In the genomic region with DNA sequence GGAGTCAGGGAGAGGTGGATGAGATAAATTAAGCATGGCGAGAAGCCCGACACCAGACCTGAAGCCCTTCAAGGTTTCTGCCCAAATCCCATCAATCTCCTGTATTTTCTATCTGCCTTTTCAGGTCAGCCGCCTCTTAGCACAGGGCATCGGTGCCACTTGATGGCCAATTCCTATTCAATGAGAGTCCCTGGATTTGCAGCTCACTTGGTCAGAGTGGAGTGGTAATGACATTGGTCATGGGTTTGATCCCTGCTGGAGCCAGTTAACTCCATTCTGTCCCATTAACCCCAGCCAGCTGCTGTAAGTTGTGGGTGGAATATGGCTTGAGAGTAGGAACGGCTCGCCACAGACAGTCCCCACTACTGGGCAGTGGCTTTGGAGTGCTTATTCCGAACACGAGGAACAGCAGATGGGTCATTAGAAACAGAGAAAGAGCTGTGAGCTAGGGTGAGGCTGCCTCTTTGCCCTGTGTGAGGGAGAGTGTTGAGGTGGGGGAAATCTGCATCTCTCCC, we compare ENCODE assay signal across 26 mouse cellular contexts.
DNase-seq lines count a peak whose midpoint lies in the region; TF ChIP-seq lines count a peak whose summit lies in the region.
"Had no signal": no experiment of that assay in that cellular context is flagged by ENCODE, and none has a peak within 500 bp of the region (broad histone marks: within the 10 kb centered on the region; RNA-seq: fewer than 3 reads in every experiment).

No protein-coding gene starts in this region.

- TF ChIP-seq POLR2A in brain, embryonic 14.5 days (IDR thresholded peaks at IDR 0.05; ENCODE audit: borderline replicate concordance, extremely low read depth, insufficient read depth, insufficient read length, poor library complexity, severe bottlenecking): no peak

- H3K9me3 ChIP-seq in embryonic facial prominence, embryonic 10.5 days: no peaks in the 10 kb centered on the region
- H3K9me3 ChIP-seq in limb, embryonic 10.5 days (replicated peaks): no peaks in the 10 kb centered on the region
- H3K9me3 ChIP-seq: embryonic facial prominence, embryonic 15.5 days; heart, embryonic 12.5 days; limb, embryonic 12.5 days; lung, embryonic 15.5 days had no signal

- H3K27ac ChIP-seq in left cerebral cortex, adult 2 months: no peak overlapping the region
- no peak overlapping the region; the same call in 1 of the 2 replicates for H3K27ac ChIP-seq in embryonic facial prominence, embryonic 10.5 days (replicated peaks)
- H3K27ac ChIP-seq in limb, embryonic 10.5 days: peak overlapping the region; percentile 1; the same call in 1 of the 2 replicates
- H3K27ac ChIP-seq: embryonic facial prominence, embryonic 15.5 days; heart, adult 2 months; limb, embryonic 12.5 days; lung, embryonic 15.5 days had no signal

- no peak overlapping the region for H3K4me3 ChIP-seq in left cerebral cortex, adult 2 months
- H3K4me3 ChIP-seq in embryonic facial prominence, embryonic 10.5 days: no peak overlapping the region
- H3K4me3 ChIP-seq in limb, embryonic 10.5 days: no peak overlapping the region
- H3K4me3 ChIP-seq: embryonic facial prominence, embryonic 15.5 days; heart, adult 2 months; heart, embryonic 12.5 days; limb, embryonic 12.5 days; lung, embryonic 15.5 days had no signal

- H3K36me3 ChIP-seq in embryonic facial prominence, embryonic 10.5 days (replicated peaks): no peaks in the 10 kb centered on the region
- H3K36me3 ChIP-seq in limb, embryonic 10.5 days: no peaks in the 10 kb centered on the region
- H3K36me3 ChIP-seq: embryonic facial prominence, embryonic 15.5 days; heart, embryonic 12.5 days; limb, embryonic 12.5 days; lung, embryonic 15.5 days had no signal

- intact Hi-C loops in left cerebral cortex, postnatal 4 days (cut with DNase I): no loop called here
- intact Hi-C loops in left cerebral cortex, adult 2 months (cut with DNase I): no loop called here

- TF ChIP-seq CTCF in left cerebral cortex, adult 2 months (IDR thresholded peaks at IDR 0.05): no peak
- no peak for TF ChIP-seq CTCF in brain, embryonic 14.5 days (IDR thresholded peaks at IDR 0.05; ENCODE audit: borderline replicate concordance, extremely low read depth, insufficient read depth, insufficient read length)

- WGBS in embryonic facial prominence, embryonic 10.5 days: 77% methylated on average over 8 of the region's 8 CpGs
- 88% methylated on average over 8 of the region's 8 CpGs for WGBS in limb, embryonic 10.5 days

- H3K27me3 ChIP-seq in embryonic facial prominence, embryonic 10.5 days (replicated peaks; ENCODE audit: low read depth, poor library complexity, severe bottlenecking): no peaks in the 10 kb centered on the region
- H3K27me3 ChIP-seq in limb, embryonic 10.5 days (ENCODE audit: low read depth, poor library complexity, severe bottlenecking): no peaks in the 10 kb centered on the region
- H3K27me3 ChIP-seq: embryonic facial prominence, embryonic 15.5 days; heart, embryonic 12.5 days; limb, embryonic 12.5 days; lung, embryonic 15.5 days had no signal

- peaks cover 30% of the 10 kb centered on the region for H3K4me1 ChIP-seq in embryonic facial prominence, embryonic 10.5 days
- peaks cover 12% of the 10 kb centered on the region for H3K4me1 ChIP-seq in limb, embryonic 10.5 days
- H3K4me1 ChIP-seq: embryonic facial prominence, embryonic 15.5 days; lung, embryonic 15.5 days had no signal

- DNase-seq in left cerebral cortex, postnatal 4 days: peak; percentile 10
- no peak for DNase-seq in left cerebral cortex, adult 2 months (ENCODE audit: extremely low spot score in 1 of 2, low spot score in 2 of 2)
- peak; percentile 27 for DNase-seq in brain, embryonic 14.5 days (ENCODE audit: low read depth)
- peak; percentile 17 for DNase-seq in embryonic facial prominence, embryonic 10.5 days (ENCODE audit: low spot score)
- no peak for DNase-seq in limb, embryonic 10.5 days (ENCODE audit: low spot score)
- no peak for DNase-seq in adrenal gland, adult (ENCODE audit: inconsistent age in 2 of 2, low spot score in 1 of 2)
- no peak for DNase-seq in kidney, postnatal 25 days
- DNase-seq: adrenal gland, adult 2 months; adrenal gland, postnatal 36 days; B cell, adult 2 months; cerebellum, adult 2 months; cerebellum, postnatal 14 days; gastrocnemius, postnatal 14 days; heart, adult 2 months; heart, postnatal 4 days; kidney, adult 2 months; kidney, postnatal 4 days; layer of hippocampus, postnatal 36 days; retina, postnatal 1 day; right cerebral cortex, postnatal 25 days; spleen, adult 18-20 months; thymus, postnatal 14 days had no signal

Comparison
In these comparisons a context has a peak if more than half of its experiments do, and no peak if none do; other contexts are left out.
1. DNase-seq: peak in left cerebral cortex, postnatal 4 days (single experiment), brain, embryonic 14.5 days (single experiment) and embryonic facial prominence, embryonic 10.5 days (single experiment); none in left cerebral cortex, adult 2 months (0 of 2), limb, embryonic 10.5 days (single experiment), adrenal gland, adult (0 of 2) and kidney, postnatal 25 days (0 of 2).